Mouse (Mus musculus) activated CD4-positive, CD25-positive, alpha-beta regulatory T cell, adult 4 months (primary cell): ENCODE results near the gene Bglap2. TPM values are rescaled to one million over a fixed set of nuclear protein-coding genes. Genes with fewer than 3 reads are reported as not detected.
"Not testable (repeated sequence)": the region's sequence is repeated elsewhere in the genome, so short reads cannot be mapped to it uniquely, and the experiment has no call there.

Experiments
- ATAC-seq: one replicate; pipeline ENCODE4 v1.8.0; 2017
- polyA plus RNA-seq, 2 experiments: library from polyadenylated mRNA; unstranded; fragments of 100-300 nt; shearing (Covaris generic); gene quantifications; one replicate each; pipeline ENCODE4 v1.2.1; 2017

Bglap2 gene
- not detected for polyA plus RNA-seq

DNA sequence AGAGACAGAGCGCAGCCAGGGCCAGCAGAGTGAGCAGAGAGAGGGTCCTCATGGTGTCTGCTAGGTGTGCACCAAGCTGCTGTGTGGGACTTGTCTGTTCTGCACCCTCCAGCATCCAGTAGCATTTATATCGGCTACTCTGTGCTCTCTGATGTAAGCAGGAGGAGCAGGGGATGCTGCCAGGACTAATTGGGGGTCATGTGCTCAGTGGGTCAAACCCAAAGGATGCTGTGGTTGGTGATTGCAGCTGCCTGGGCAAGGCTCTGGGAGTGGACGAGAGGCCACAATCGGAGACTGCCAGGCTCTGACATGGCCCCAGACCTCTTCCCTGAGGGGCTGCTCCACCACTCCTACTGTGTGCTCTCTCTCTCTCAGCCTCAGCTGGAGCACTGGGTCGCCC, at the start of gene Bglap2:
TSS of gene Bglap2 (minus strand) at position 101 of the 400 bp plus-strand sequence.
- ATAC-seq: not testable (repeated sequence)

- no peak for ATAC-seq
Measured at GRCm38 (mm10) chr3:88427342-88427905, 48.9 kb upstream of the Bglap2 start.

DNA sequence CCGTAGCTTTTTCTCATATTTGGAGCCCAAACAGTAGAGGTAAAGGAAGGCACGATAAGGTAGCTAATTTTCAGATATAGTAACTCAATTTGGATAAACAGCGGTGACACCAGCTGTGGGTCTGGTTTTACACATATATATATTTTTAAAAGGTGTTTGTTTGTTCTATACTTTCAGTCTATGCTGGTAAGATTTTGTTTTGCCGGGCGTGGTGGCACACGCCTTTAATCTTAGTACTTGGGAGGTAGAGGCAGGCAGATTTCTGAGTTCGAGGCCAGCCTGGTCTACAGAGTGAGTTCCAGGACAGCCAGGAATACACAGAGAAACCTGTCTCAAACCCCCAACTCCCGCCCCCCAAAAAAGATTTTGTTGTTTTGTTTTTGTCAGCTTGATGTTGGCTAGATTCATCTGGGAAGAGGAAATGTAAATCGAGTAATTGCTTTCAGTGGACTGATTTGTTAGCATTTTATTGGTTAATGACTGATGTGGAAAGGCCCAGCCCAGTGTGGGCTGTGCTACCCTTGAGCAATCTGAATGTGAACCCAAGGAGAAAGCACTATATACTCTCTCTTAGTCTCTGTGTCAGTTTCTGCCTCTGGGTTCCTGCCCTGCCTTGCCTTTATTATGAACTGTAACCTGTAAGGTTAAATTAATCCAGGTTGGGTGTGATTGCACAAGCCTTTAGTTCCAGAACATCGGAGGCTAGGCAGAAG, 47.4 kb upstream of the Bglap2 start:
- ATAC-seq: no peak

- no peak for ATAC-seq
Measured at GRCm38 (mm10) chr3:88425330-88425689, 46.8 kb upstream of the Bglap2 start.

- ATAC-seq: peak; percentile 100
Measured at GRCm38 (mm10) chr3:88424605-88425329, 46.3 kb upstream of the Bglap2 start, which contains the start of gene Slc25a44. Slc25a44 (minus strand) TSS chr3:88425139.

GRCm38 (mm10) chr3:88422020-88422720, 43.7 kb upstream of the Bglap2 start:
- ATAC-seq: no peak

DNA sequence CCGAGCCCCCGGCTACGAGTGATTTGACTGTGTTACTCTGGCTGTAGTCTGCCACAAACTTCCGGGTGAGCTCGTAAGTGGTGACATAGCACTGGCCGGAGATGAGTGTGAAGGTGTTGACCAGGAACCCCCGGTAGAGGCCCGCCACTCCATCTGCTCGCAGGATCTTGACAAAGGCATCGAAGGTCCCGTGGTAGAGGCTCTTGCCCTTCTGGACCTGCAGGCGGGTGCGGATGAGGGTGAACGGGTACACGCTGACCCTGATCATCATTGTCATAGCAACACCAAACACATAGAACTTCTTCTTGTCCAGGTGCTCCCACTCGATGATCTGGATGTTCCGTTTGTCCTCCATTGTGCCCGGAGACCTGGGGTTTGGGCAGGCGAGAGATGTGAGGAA, 42.3 kb upstream of the Bglap2 start:
- no peak for ATAC-seq

GRCm38 (mm10) chr3:88418016-88418415, 39.5 kb upstream of the Bglap2 start:
- no peak for ATAC-seq

DNA sequence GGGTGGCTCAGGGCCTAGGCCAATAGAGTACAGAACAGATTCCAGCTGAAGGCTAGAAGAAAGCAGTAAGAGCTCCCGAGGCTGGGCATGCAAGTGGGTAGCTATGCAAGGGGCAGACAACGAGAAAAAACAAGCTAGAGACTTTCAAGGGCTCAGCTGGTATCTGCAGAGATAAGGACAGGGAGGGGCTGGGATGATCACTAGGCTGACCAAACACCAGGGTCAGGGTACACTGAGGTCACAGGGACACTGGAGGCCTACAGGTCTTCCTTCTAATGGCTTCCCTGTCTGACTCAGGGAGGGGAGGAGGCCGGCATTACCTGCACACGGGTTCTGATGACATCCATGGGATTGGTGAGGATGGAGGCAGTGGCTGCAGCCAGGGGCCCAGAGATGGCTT, 37.2 kb upstream of the Bglap2 start:
- ATAC-seq: no peak

DNA sequence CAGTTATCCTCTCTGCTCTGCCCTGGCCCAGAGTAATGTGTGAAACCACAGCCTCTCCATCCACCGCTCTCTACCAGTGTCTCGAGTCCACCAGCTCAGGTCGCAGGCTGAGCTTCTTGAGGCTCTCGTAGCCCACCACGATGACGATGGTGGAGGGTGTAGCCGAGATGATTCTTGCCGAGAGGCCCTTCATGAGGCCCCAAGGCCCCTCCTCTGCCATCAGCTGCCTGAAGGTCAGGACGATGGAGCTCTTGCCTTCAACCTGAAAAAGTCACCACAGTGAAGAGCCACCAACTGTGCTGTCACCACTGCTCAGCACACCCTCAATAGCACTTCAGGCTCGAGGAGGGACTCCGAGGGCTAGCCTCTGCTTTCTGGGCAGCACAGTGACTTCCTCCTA, 34.1 kb upstream of the Bglap2 start:
- no peak for ATAC-seq

DNA sequence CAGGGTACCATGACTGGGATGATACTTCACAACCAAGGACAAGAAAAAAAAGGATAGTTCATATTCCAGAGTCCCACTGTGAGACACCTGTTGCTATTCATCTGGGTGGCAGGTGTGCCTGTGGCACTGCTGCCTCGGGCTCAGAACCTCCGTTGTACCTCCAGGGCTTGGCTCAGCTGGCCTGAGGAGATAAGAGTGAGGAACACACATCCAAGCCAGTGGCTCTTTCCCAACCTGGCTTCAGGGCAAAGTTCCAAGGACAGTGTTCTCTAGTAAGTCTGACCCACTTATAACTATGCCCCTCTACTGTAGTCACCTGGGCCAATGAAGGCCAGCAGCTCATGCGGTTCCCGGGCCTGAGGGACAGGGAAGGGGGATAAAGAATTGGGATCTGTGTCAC, 33.2 kb upstream of the Bglap2 start:
- ATAC-seq: no peak

GRCm38 (mm10) chr3:88410645-88411031, 32.1 kb upstream of the Bglap2 start:
- no peak for ATAC-seq

- peak; percentile 96 for ATAC-seq
Measured at GRCm38 (mm10) chr3:88409741-88410644, 31.5 kb upstream of the Bglap2 start, which contains the start of gene Pmf1. Pmf1 (minus strand) TSS chr3:88410331.

DNA sequence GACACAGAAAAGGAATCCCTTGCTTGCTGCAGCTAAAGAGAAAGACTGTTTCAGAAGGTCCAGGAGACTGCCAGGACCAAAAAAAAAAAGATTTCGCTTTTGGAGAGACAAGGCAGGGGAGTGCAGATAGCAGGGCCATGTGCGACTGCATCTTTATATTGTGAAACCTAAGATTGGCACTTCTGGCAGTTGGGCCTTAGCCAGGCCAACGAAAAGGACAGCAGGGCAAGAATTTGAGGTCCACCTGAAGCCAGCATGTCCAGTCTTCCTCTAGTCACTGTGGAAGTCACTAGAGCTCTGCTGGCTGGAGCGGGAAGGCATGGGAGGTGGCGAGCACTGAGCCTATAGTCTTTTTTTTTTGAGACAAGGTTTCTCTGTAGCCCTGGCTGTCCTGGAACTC, 30.5 kb upstream of the Bglap2 start:
- no peak for ATAC-seq

- no peak for ATAC-seq
Measured at GRCm38 (mm10) chr3:88407529-88407928, 29.0 kb upstream of the Bglap2 start.

- no peak for ATAC-seq
Measured at GRCm38 (mm10) chr3:88407090-88407489, 28.6 kb upstream of the Bglap2 start.

- ATAC-seq: no peak
Measured at GRCm38 (mm10) chr3:88403522-88404230, 25.2 kb upstream of the Bglap2 start.

DNA sequence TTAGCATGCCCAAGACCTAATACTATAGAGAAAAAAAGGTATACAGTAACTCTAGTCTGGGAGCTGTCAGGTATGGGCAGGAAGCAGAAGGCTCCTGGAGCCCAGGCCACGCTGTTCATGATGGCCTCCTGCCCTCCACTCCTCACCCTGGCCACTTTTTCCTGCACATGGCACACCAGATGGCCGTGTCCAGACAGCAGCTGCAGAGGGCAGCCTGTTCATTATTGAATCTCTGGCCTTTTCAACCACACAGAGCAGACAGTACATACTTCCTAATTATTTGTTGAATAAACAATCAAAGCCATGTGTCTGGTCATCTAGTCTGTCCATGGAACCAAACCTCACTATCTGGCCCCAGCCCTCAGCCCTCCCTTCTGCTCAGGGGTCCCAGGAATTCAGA, 20.2 kb upstream of the Bglap2 start:
- ATAC-seq: no peak

GRCm38 (mm10) chr3:88395742-88396141, 17.2 kb upstream of the Bglap2 start:
- no peak for ATAC-seq

GRCm38 (mm10) chr3:88395288-88395687, 16.8 kb upstream of the Bglap2 start:
- no peak for ATAC-seq

DNA sequence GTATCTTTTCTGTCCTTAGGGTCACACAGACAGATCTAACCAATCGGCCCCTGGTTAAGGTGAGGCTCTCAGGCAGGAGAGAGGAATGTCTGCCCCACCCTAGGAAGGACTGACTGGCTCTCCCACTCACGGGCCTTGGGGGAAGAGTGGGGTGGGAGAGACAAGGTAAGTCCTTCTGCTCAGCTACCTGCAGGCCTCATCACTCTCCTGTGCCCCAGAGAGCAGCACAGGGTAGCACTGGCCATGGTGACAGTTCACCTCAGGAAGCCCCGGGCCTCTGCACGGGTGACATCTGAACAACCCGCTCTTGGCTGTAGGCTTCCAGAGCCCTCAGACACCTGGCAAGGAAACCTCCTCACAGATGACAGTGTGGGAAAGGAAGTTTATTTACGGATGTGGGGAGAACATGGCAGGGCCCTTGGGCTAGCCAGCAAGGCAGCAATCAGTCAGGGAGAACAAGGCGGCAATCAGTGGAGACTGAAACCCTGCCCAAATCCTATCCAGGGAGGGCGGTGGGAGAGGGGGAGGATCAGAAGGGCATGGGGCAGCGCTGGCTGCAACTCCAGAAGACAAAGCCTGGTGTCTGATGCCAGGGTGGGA, 15.4 kb upstream of the Bglap2 start:
- ATAC-seq: no peak
